Mouse (Mus musculus) heart, adult 2 months (tissue): ENCODE data around the gene Fzr1. TPM values are rescaled to one million over a fixed set of nuclear protein-coding genes. Genes with fewer than 3 reads are reported as not detected.

Experiments used
- DNase-seq, 2 experiments: peaks; one replicate each; pipeline ENCODE4 v3.0.0; 2021
- H3K27ac ChIP-seq: fragments of 200-600 bp; 2 replicates; pipeline ENCODE4 v1.8.1; 2022
- H3K27me3 ChIP-seq: fragments of 200-500 bp; 2 replicates; pipeline ENCODE4 v1.6.1; 2012; ENCODE audit warnings: mild to moderate bottlenecking, low read length, inconsistent platforms, mixed read lengths; ENCODE audit not compliant: control insufficient read depth, insufficient read depth
- H3K36me3 ChIP-seq: fragments of 200-500 bp; 2 replicates; pipeline ENCODE4 v1.6.1; 2012; ENCODE audit warnings: low read length, inconsistent platforms; ENCODE audit not compliant: control insufficient read depth, insufficient read depth
- H3K4me1 ChIP-seq: fragments of 200-500 bp; 2 replicates; pipeline ENCODE4 v1.6.1; 2011; ENCODE audit warnings: low read length; ENCODE audit not compliant: control insufficient read depth, insufficient read depth
- H3K4me3 ChIP-seq: fragments of 200-600 bp; 2 replicates; pipeline ENCODE4 v1.8.1; 2022
- H3K79me2 ChIP-seq: fragments of 200-500 bp; replicated peaks from 2 replicates; pipeline ENCODE4 v1.6.1; 2012; ENCODE audit warnings: mild to moderate bottlenecking, inconsistent platforms, low read length, moderate library complexity, mixed read lengths; ENCODE audit not compliant: control insufficient read depth, insufficient read depth
- H3K9ac ChIP-seq: fragments of 200-500 bp; 2 replicates; pipeline ENCODE4 v1.6.1; 2012; ENCODE audit warnings: low read depth, mild to moderate bottlenecking, control low read depth, inconsistent platforms, low read length, mixed read lengths
- CTCF ChIP-seq: fragments of 200-600 bp; IDR thresholded peaks from 2 replicates; pipeline ENCODE4 v1.8.1; 2022; ENCODE audit warnings: antibody characterized with exemption, mild to moderate bottlenecking, moderate library complexity
- EP300 ChIP-seq: fragments of 200-500 bp; IDR thresholded peaks from 2 replicates; pipeline ENCODE4 v1.6.1; 2011; ENCODE audit warnings: low read depth, low read length, control low read depth; ENCODE audit not compliant: insufficient read depth
- POLR2A ChIP-seq: fragments of 200-500 bp; IDR thresholded peaks from 2 replicates; pipeline ENCODE4 v1.6.1; 2011; ENCODE audit warnings: mild to moderate bottlenecking, low read depth, low read length, control low read depth; ENCODE audit not compliant: insufficient read depth
- WGBS: fragments of 180-500 bp; shearing (Covaris S2); methylation state at CpG from one replicate; pipeline ENCODE4 v1.1.7; 2018; 5-methylcytosine and 5-hydroxymethylcytosine counted together
- intact Hi-C: fragments of 180-260 bp; cut with DNase I; formaldehyde crosslinking; loops from one replicate; pipeline ENCODE4 v1.15.1; 2025
- polyA plus RNA-seq: library from polyadenylated mRNA; depleted of rRNA; stranded (reverse); fragments of >200 nt; gene quantifications from 2 replicates; pipeline ENCODE4 v1.2.3, GENCODE M21; 2012
- total RNA-seq, 2 experiments: library from RNA; stranded (reverse); gene quantifications; 2 replicates each; pipeline ENCODE4 v1.2.3; 2021

Gene Fzr1
- total and polyA plus RNA-seq, 3 experiments, result 29.9 to 49.3 (median 31.5) TPM

DNA sequence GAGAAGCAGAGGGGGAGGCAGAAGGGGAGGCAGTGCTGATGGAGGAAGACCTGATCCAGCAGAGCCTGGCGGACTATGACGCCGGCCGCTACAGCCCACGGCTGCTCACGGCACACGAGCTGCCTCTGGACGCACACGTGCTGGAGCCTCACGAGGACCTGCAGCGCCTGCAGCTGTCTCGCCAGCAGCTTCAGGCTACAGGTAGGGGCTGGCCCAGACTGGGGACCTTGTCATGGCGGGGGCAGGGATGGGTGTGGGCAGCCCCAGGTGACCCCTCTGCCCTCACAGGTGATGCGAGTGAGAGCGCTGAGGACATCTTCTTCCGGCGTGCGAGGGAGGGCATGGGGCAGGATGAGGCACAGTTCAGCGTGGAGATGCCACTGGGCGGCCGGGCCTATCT is 53.1 kb downstream of the Fzr1 start:
- H3K36me3 ChIP-seq, result no peaks in the 10 kb centered on the region; the same call in 1 of the 2 replicates
- H3K27ac ChIP-seq, result no peak overlapping the region
- H3K27me3 ChIP-seq, result no peaks in the 10 kb centered on the region
- no peak for TF ChIP-seq CTCF
- no peak overlapping the region for H3K4me3 ChIP-seq
- peaks cover 29% of the 10 kb centered on the region for H3K4me1 ChIP-seq
- 94% methylated on average over 21 of the region's 21 CpGs for WGBS
- intact Hi-C loops, result no loop called here
- H3K9ac ChIP-seq, result no peak overlapping the region
- no peak for DNase-seq
- no peaks in the 10 kb centered on the region; the same call in 1 of the 2 replicates for H3K79me2 ChIP-seq

DNA sequence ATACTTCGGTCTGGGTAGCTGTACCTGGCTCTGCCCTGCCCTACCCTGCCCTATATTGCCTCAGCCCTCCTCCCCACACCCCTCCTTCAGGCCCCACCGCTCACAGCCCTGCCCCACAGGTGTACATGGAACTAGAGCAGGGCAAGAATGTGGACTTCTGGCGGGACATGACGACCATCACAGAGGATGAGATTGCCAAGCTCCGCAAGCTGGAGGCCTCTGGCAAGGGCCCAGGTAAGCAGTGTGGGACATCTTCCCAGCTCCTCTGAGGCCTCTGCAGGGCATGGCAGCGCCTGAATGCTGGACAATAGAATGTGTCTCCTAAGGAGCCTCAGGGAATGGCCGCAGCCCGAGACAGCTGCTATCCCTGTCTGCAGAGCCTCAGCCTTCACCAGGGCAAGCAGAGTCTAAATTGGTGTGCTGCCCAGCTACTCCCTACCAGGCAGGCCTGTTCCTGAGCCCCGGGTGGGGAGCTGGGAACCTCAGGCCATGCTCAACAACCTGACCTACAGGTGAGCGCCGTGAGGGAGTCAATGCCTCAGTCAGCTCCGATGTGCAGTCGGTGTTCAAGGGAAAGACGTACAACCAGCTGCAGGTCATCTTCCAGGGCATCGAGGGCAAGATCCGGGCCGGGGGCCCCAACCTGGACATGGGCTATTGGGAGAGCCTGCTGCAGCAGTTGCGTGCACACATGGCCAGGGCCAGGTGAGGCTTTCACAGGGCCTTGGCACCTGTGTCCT is 54.4 kb downstream of the Fzr1 start:
- 89% methylated on average over 18 of the region's 18 CpGs for WGBS
- intact Hi-C loops, result no loop called here
- TF ChIP-seq EP300, result no peak
- TF ChIP-seq POLR2A, result no peak
- TF ChIP-seq CTCF, result no peak
- Histone ChIP-seq H3K9ac (no peak overlapping the region), H3K4me1 (peaks cover 23% of the 10 kb centered on the region), H3K27ac (no peak overlapping the region), H3K79me2 (no peaks in the 10 kb centered on the region; the same call in 1 of the 2 replicates), H3K36me3 (no peaks in the 10 kb centered on the region; the same call in 1 of the 2 replicates), H3K27me3 (no peaks in the 10 kb centered on the region), H3K4me3 (no peak overlapping the region)
- DNase-seq, result no peak

- DNase-seq, result no peak
- Histone ChIP-seq H3K27me3 (no peaks in the 10 kb centered on the region), H3K4me3 (no peak overlapping the region), H3K36me3 (no peaks in the 10 kb centered on the region; the same call in 1 of the 2 replicates), H3K27ac (no peak overlapping the region), H3K9ac (no peak overlapping the region), H3K79me2 (no peaks in the 10 kb centered on the region; the same call in 1 of the 2 replicates), H3K4me1 (peaks cover 18% of the 10 kb centered on the region)
- 86% methylated on average over 23 of the region's 23 CpGs for WGBS
- TF ChIP-seq POLR2A, result no peak
- intact Hi-C loops, result no loop called here
Measured at GRCm38 (mm10) chr10:81323141-81323775, 55.1 kb downstream of the Fzr1 start.

GRCm38 (mm10) chr10:81322444-81322843 is 55.9 kb downstream of the Fzr1 start:
- TF ChIP-seq EP300, result no peak
- TF ChIP-seq CTCF, result no peak
- TF ChIP-seq POLR2A, result no peak
- no peaks in the 10 kb centered on the region; the same call in 1 of the 2 replicates for H3K79me2 ChIP-seq
- DNase-seq, result no peak
- H3K27me3 ChIP-seq, result no peaks in the 10 kb centered on the region
- WGBS, result 81% methylated on average over 27 of the region's 27 CpGs
- H3K27ac ChIP-seq, result no peak overlapping the region
- intact Hi-C loops, result no loop called here
- H3K9ac ChIP-seq, result no peak overlapping the region
- H3K4me3 ChIP-seq, result peak overlapping the region; percentile 79; the same call in 1 of the 2 replicates
- no peaks in the 10 kb centered on the region; the same call in 1 of the 2 replicates for H3K36me3 ChIP-seq
- H3K4me1 ChIP-seq, result peaks cover 13% of the 10 kb centered on the region

GRCm38 (mm10) chr10:81321436-81321835 is 56.9 kb downstream of the Fzr1 start:
- no peaks in the 10 kb centered on the region for H3K27me3 ChIP-seq
- no peaks in the 10 kb centered on the region; the same call in 1 of the 2 replicates for H3K79me2 ChIP-seq
- H3K4me3 ChIP-seq, result peak overlapping the region; percentile 79
- peaks cover 9% of the 10 kb centered on the region for H3K4me1 ChIP-seq
- TF ChIP-seq POLR2A (no peak), CTCF (no peak), EP300 (no peak)
- no peak for DNase-seq
- 2% methylated on average over 20 of the region's 20 CpGs for WGBS
- H3K27ac ChIP-seq, result peak overlapping the region; percentile 99
- intact Hi-C loops, result loop anchor here (2.0 kb wide), 1 partner anchor 29 kb away; the partner anchor contains the start of gene Hmg20b
- H3K9ac ChIP-seq, result peak overlapping the region; percentile 88
- H3K36me3 ChIP-seq, result no peaks in the 10 kb centered on the region; the same call in 1 of the 2 replicates
